8 mouse cellular contexts compared by ENCODE assay signal in genomic region chr6:114224399-114224798, GRCm38 (mm10). TPM values are rescaled to one million over a fixed set of nuclear protein-coding genes. Genes with fewer than 3 reads are reported as not detected.
DNase-seq lines count a peak whose midpoint lies in the region; ATAC-seq and TF ChIP-seq lines count a peak whose summit lies in the region.

No protein-coding gene starts in this region.

- no peak overlapping the region for H3K4me2 ChIP-seq in forebrain, embryonic 15.5 days (replicated peaks)
- H3K4me2 ChIP-seq in forebrain, embryonic 12.5 days = no peak overlapping the region
- H3K4me2 ChIP-seq in forebrain, embryonic 16.5 days (ENCODE audit: low read length) = no peak overlapping the region
- H3K4me2 ChIP-seq in neural tube, embryonic 11.5 days (ENCODE audit: low read depth) = no peak overlapping the region

- no peak for TF ChIP-seq CTCF in thymus, adult 2 months (IDR thresholded peaks at IDR 0.05; ENCODE audit: borderline replicate concordance, control insufficient read depth, extremely low read depth, insufficient read depth, low read length, poor library complexity)

- H3K9ac ChIP-seq in forebrain, embryonic 15.5 days (replicated peaks) = no peak overlapping the region
- no peak overlapping the region for H3K9ac ChIP-seq in forebrain, embryonic 12.5 days
- H3K9ac ChIP-seq in forebrain, embryonic 16.5 days (replicated peaks; ENCODE audit: low read depth, low read length) = no peak overlapping the region
- no peak overlapping the region for H3K9ac ChIP-seq in neural tube, embryonic 11.5 days (ENCODE audit: low read length)

- 22% methylated on average over 4 of the region's 4 CpGs for WGBS in forebrain, embryonic 15.5 days
- WGBS in forebrain, embryonic 12.5 days = 34% methylated on average over 4 of the region's 4 CpGs
- whole genome bisulfite sequencing in forebrain, embryonic 16.5 days = 24% methylated on average over 4 of the region's 4 CpGs
- 16% methylated on average over 4 of the region's 4 CpGs for WGBS in neural tube, embryonic 11.5 days
- 17% methylated on average over 4 of the region's 4 CpGs for WGBS in thymus, adult 2 months

- no peaks in the 10 kb centered on the region for H3K9me3 ChIP-seq in forebrain, embryonic 15.5 days
- no peaks in the 10 kb centered on the region for H3K9me3 ChIP-seq in forebrain, embryonic 12.5 days
- no peaks in the 10 kb centered on the region for H3K9me3 ChIP-seq in forebrain, embryonic 16.5 days (ENCODE audit: control insufficient read depth, low read length)
- no peaks in the 10 kb centered on the region for H3K9me3 ChIP-seq in neural tube, embryonic 11.5 days (ENCODE audit: control insufficient read depth, low read length)

- no peaks in the 10 kb centered on the region for H3K36me3 ChIP-seq in forebrain, embryonic 15.5 days
- H3K36me3 ChIP-seq in forebrain, embryonic 12.5 days (replicated peaks) = no peaks in the 10 kb centered on the region
- no peaks in the 10 kb centered on the region for H3K36me3 ChIP-seq in forebrain, embryonic 16.5 days (ENCODE audit: control insufficient read depth, insufficient read depth)
- no peaks in the 10 kb centered on the region for H3K36me3 ChIP-seq in neural tube, embryonic 11.5 days (ENCODE audit: control insufficient read depth, insufficient read depth, low read length)
- H3K36me3 ChIP-seq in thymus, adult 2 months (ENCODE audit: control insufficient read depth, insufficient read depth, low read length) = no peaks in the 10 kb centered on the region

- no peaks in the 10 kb centered on the region for H3K4me1 ChIP-seq in forebrain, embryonic 15.5 days
- peaks cover 5% of the 10 kb centered on the region; the same call in 1 of the 2 replicates for H3K4me1 ChIP-seq in forebrain, embryonic 12.5 days
- 0 out of 2 replicates have a peak, but pooled peaks cover 2% of the 10 kb centered on the region for H3K4me1 ChIP-seq in forebrain, embryonic 16.5 days (replicated peaks; ENCODE audit: control insufficient read depth, insufficient read depth, low read length)
- H3K4me1 ChIP-seq in neural tube, embryonic 11.5 days (ENCODE audit: control insufficient read depth, insufficient read depth, low read length) = no peaks in the 10 kb centered on the region
- H3K4me1 ChIP-seq in thymus, adult 2 months (replicated peaks; ENCODE audit: control insufficient read depth, insufficient read depth, low read length) = no peaks in the 10 kb centered on the region

- ATAC-seq in forebrain, embryonic 15.5 days (replicated peaks) = 0 out of 2 replicates have a peak, but pooled peaks have one; percentile 26
- ATAC-seq in forebrain, embryonic 12.5 days (ENCODE audit: low FRiP score) = no peak
- ATAC-seq in forebrain, embryonic 16.5 days = peak; percentile 45; the same call in 1 of the 2 replicates
- no peak for ATAC-seq in neural tube, embryonic 11.5 days (ENCODE audit: insufficient read depth, low FRiP score, low TSS enrichment)

- no peak overlapping the region for H3K4me3 ChIP-seq in forebrain, embryonic 15.5 days
- no peak overlapping the region for H3K4me3 ChIP-seq in forebrain, embryonic 12.5 days (replicated peaks)
- no peak overlapping the region for H3K4me3 ChIP-seq in forebrain, embryonic 16.5 days (replicated peaks; ENCODE audit: low read length)
- no peak overlapping the region for H3K4me3 ChIP-seq in neural tube, embryonic 11.5 days (ENCODE audit: low read depth, low read length)
- H3K4me3 ChIP-seq in thymus, adult 2 months (ENCODE audit: control insufficient read depth, insufficient read depth, low read length) = no peak overlapping the region

- H3K27me3 ChIP-seq in forebrain, embryonic 15.5 days = no peaks in the 10 kb centered on the region
- H3K27me3 ChIP-seq in forebrain, embryonic 12.5 days = no peaks in the 10 kb centered on the region
- H3K27me3 ChIP-seq in forebrain, embryonic 16.5 days (replicated peaks; ENCODE audit: control insufficient read depth, insufficient read depth, low read length) = no peaks in the 10 kb centered on the region
- H3K27me3 ChIP-seq in neural tube, embryonic 11.5 days (ENCODE audit: control insufficient read depth, insufficient read depth, low read length) = no peaks in the 10 kb centered on the region
- no peaks in the 10 kb centered on the region for H3K27me3 ChIP-seq in thymus, adult 2 months (ENCODE audit: control insufficient read depth, insufficient read depth, low read length)

- no peak overlapping the region for H3K27ac ChIP-seq in forebrain, embryonic 15.5 days (replicated peaks)
- H3K27ac ChIP-seq in forebrain, embryonic 12.5 days = no peak overlapping the region
- H3K27ac ChIP-seq in forebrain, embryonic 16.5 days (ENCODE audit: low read length) = no peak overlapping the region
- H3K27ac ChIP-seq in neural tube, embryonic 11.5 days (ENCODE audit: low read depth, low read length) = no peak overlapping the region
- H3K27ac ChIP-seq in thymus, adult 2 months (ENCODE audit: control insufficient read depth, insufficient read depth, low read length) = no peak overlapping the region

- peak; percentile 1 for DNase-seq in lung, postnatal 14 days
- DNase-seq in lung, postnatal 4 days = no peak
- peak; percentile 58 for DNase-seq in neural tube, embryonic 11.5 days (ENCODE audit: low spot score)
- DNase-seq in ovary, postnatal 10 days (ENCODE audit: low spot score) = no peak
- no peak for DNase-seq in thymus, adult 2 months

- TF ChIP-seq POLR2A in thymus, adult 2 months (IDR thresholded peaks at IDR 0.05; ENCODE audit: control insufficient read depth, extremely low read depth, insufficient read depth, low read length, poor library complexity) = no peak

RNA-seq across cellular contexts. Expression of gene Slc6a1, which starts 58.0 kb away (rescaled TPM):
- 98.4 and 99.8 TPM in 2 replicates for polyA plus RNA-seq in forebrain, embryonic 15.5 days (2015; fragmentation: Nextera tagmentation; extraction: Ambion mirVana)
- 49.9 and 57.8 TPM in 2 replicates for polyA plus RNA-seq in forebrain, embryonic 12.5 days (2016; fragmentation: Nextera tagmentation; extraction: Ambion mirVana)
- 107 and 138 TPM in 2 replicates for polyA plus RNA-seq in forebrain, embryonic 16.5 days (2015; fragmentation: Nextera tagmentation; extraction: Ambion mirVana)
- 9.8 and 11.5 TPM in 2 replicates for polyA plus RNA-seq in neural tube, embryonic 11.5 days (2014; fragmentation: Nextera tagmentation; extraction: Ambion mirVana)
- 0.24 and 0.26 TPM in 2 replicates for polyA plus RNA-seq in thymus, adult 2 months (2012; rRNA removed)

Comparison
In these comparisons a context has a peak if more than half of its experiments do, and no peak if none do; other contexts are left out.
1. ATAC-seq: peak in forebrain, embryonic 15.5 days (single experiment) and forebrain, embryonic 16.5 days (single experiment); none in forebrain, embryonic 12.5 days (single experiment) and neural tube, embryonic 11.5 days (single experiment).
2. DNase-seq: peak in lung, postnatal 14 days (single experiment) and neural tube, embryonic 11.5 days (single experiment); none in lung, postnatal 4 days (0 of 2), ovary, postnatal 10 days (single experiment) and thymus, adult 2 months (single experiment).